Mouse (Mus musculus): Measurements from ENCODE around the gene Rab10. TPM values are rescaled to one million over a fixed set of nuclear protein-coding genes. Genes with fewer than 3 reads are reported as not detected.
"Not testable (repeated sequence)": the region's sequence is repeated elsewhere in the genome, so short reads cannot be mapped to it uniquely, and the experiment has no call there.

The Rab10 gene
- polyA plus RNA-seq, 1 experiment: not detected

GRCm38 (mm10) chr12:3308541-3309241 is 1.1 kb downstream of the Rab10 start:
- Histone ChIP-seq H3K4me1 (ENCODE audit: control insufficient read depth, insufficient read depth, low read length) (no peaks in the 10 kb centered on the region; the same call in 1 of the 2 replicates), H3K4me3 (ENCODE audit: insufficient read depth, low read depth, low read length) (peak overlapping the region; percentile 75), H3K27ac (ENCODE audit: insufficient read depth, low read depth, low read length) (no peak overlapping the region)
- TF ChIP-seq POLR2A (IDR thresholded peaks at IDR 0.05; ENCODE audit: insufficient read depth, low read depth, low read length): no peak
- no peak for TF ChIP-seq CTCF (IDR thresholded peaks at IDR 0.05; ENCODE audit: insufficient read depth, low read depth, low read length)
- WGBS: 1% methylated on average over 19 of the region's 19 CpGs

GRCm38 (mm10) chr12:3307587-3307986 is 2.2 kb downstream of the Rab10 start:
- no peak overlapping the region for H3K27ac ChIP-seq (ENCODE audit: insufficient read depth, low read depth, low read length)
- no peak overlapping the region; the same call in 1 of the 2 replicates for H3K4me3 ChIP-seq (ENCODE audit: insufficient read depth, low read depth, low read length)
- 20% methylated on average over 6 of the region's 6 CpGs for WGBS
- H3K4me1 ChIP-seq (ENCODE audit: control insufficient read depth, insufficient read depth, low read length): no peaks in the 10 kb centered on the region; the same call in 1 of the 2 replicates
- TF ChIP-seq CTCF (IDR thresholded peaks at IDR 0.05; ENCODE audit: insufficient read depth, low read depth, low read length) (no peak), POLR2A (IDR thresholded peaks at IDR 0.05; ENCODE audit: insufficient read depth, low read depth, low read length) (no peak)

GRCm38 (mm10) chr12:3305238-3305637 is 4.5 kb downstream of the Rab10 start:
- 48% methylated on average over 2 of the region's 2 CpGs for WGBS
- H3K27ac ChIP-seq (ENCODE audit: insufficient read depth, low read depth, low read length): no peak overlapping the region
- H3K4me1 ChIP-seq (ENCODE audit: control insufficient read depth, insufficient read depth, low read length): no peaks in the 10 kb centered on the region
- H3K4me3 ChIP-seq (ENCODE audit: insufficient read depth, low read depth, low read length): no peak overlapping the region
- TF ChIP-seq CTCF (IDR thresholded peaks at IDR 0.05; ENCODE audit: insufficient read depth, low read depth, low read length) (no peak), POLR2A (IDR thresholded peaks at IDR 0.05; ENCODE audit: insufficient read depth, low read depth, low read length) (no peak)

DNA sequence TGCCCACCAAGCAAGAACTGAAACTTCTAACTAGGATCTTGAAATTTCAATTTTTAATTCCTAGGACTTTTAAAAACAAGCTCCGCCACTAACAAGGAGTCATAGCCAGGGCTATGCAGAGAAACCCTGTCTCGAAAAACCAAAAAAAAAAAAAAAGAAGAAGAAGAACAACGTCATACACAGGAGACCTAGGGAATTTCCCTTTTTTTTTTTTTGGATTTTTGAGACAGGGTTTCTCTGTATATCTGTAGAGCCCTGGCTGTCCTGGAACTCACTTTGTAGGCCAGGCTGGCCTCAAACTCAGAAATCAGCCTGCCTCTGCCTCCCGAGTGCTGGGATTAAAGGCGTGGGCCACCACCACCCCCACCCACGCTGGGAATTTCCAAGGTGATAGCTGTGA is 12.1 kb downstream of the Rab10 start:
- H3K4me1 ChIP-seq (ENCODE audit: control insufficient read depth, insufficient read depth, low read length); H3K27ac ChIP-seq (ENCODE audit: insufficient read depth, low read depth, low read length); H3K4me3 ChIP-seq (ENCODE audit: insufficient read depth, low read depth, low read length): not testable (repeated sequence)
- WGBS: 90% methylated on average over 6 of the region's 6 CpGs

GRCm38 (mm10) chr12:3296056-3296455 is 13.7 kb downstream of the Rab10 start:
- Histone ChIP-seq H3K27ac (ENCODE audit: insufficient read depth, low read depth, low read length) (no peak overlapping the region), H3K4me3 (ENCODE audit: insufficient read depth, low read depth, low read length) (no peak overlapping the region), H3K4me1 (ENCODE audit: control insufficient read depth, insufficient read depth, low read length) (no peaks in the 10 kb centered on the region)
- WGBS: 90% methylated on average over 2 of the region's 2 CpGs
- TF ChIP-seq POLR2A (IDR thresholded peaks at IDR 0.05; ENCODE audit: insufficient read depth, low read depth, low read length): no peak
- no peak for TF ChIP-seq CTCF (IDR thresholded peaks at IDR 0.05; ENCODE audit: insufficient read depth, low read depth, low read length)

GRCm38 (mm10) chr12:3291849-3292248 is 17.9 kb downstream of the Rab10 start:
- Histone ChIP-seq H3K4me1 (ENCODE audit: control insufficient read depth, insufficient read depth, low read length) (no peaks in the 10 kb centered on the region), H3K27ac (ENCODE audit: insufficient read depth, low read depth, low read length) (no peak overlapping the region), H3K4me3 (ENCODE audit: insufficient read depth, low read depth, low read length) (no peak overlapping the region)
- WGBS: 97% methylated on average over 1 of the region's 1 CpGs
- TF ChIP-seq POLR2A (IDR thresholded peaks at IDR 0.05; ENCODE audit: insufficient read depth, low read depth, low read length): no peak
- TF ChIP-seq CTCF (IDR thresholded peaks at IDR 0.05; ENCODE audit: insufficient read depth, low read depth, low read length): no peak

- WGBS: 97% methylated on average over 4 of the region's 4 CpGs
- TF ChIP-seq POLR2A (IDR thresholded peaks at IDR 0.05; ENCODE audit: insufficient read depth, low read depth, low read length) (no peak), CTCF (IDR thresholded peaks at IDR 0.05; ENCODE audit: insufficient read depth, low read depth, low read length) (no peak)
- no peak overlapping the region for H3K4me3 ChIP-seq (ENCODE audit: insufficient read depth, low read depth, low read length)
- H3K27ac ChIP-seq (ENCODE audit: insufficient read depth, low read depth, low read length): no peak overlapping the region
- no peaks in the 10 kb centered on the region for H3K4me1 ChIP-seq (ENCODE audit: control insufficient read depth, insufficient read depth, low read length)
Observed at GRCm38 (mm10) chr12:3291038-3291437, 18.7 kb downstream of the Rab10 start.

- TF ChIP-seq POLR2A (IDR thresholded peaks at IDR 0.05; ENCODE audit: insufficient read depth, low read depth, low read length) (no peak), CTCF (IDR thresholded peaks at IDR 0.05; ENCODE audit: insufficient read depth, low read depth, low read length) (no peak)
- Histone ChIP-seq H3K4me3 (ENCODE audit: insufficient read depth, low read depth, low read length) (no peak overlapping the region), H3K27ac (ENCODE audit: insufficient read depth, low read depth, low read length) (no peak overlapping the region), H3K4me1 (ENCODE audit: control insufficient read depth, insufficient read depth, low read length) (no peaks in the 10 kb centered on the region)
- 94% methylated on average over 1 of the region's 1 CpGs for WGBS
Observed at GRCm38 (mm10) chr12:3288440-3288839, 21.3 kb downstream of the Rab10 start.

GRCm38 (mm10) chr12:3285919-3286318 is 23.9 kb downstream of the Rab10 start:
- 81% methylated on average over 1 of the region's 1 CpGs for WGBS
- TF ChIP-seq POLR2A (IDR thresholded peaks at IDR 0.05; ENCODE audit: insufficient read depth, low read depth, low read length): no peak
- TF ChIP-seq CTCF (IDR thresholded peaks at IDR 0.05; ENCODE audit: insufficient read depth, low read depth, low read length): no peak
- no peaks in the 10 kb centered on the region for H3K4me1 ChIP-seq (ENCODE audit: control insufficient read depth, insufficient read depth, low read length)
- H3K27ac ChIP-seq (ENCODE audit: insufficient read depth, low read depth, low read length): no peak overlapping the region
- no peak overlapping the region for H3K4me3 ChIP-seq (ENCODE audit: insufficient read depth, low read depth, low read length)

DNA sequence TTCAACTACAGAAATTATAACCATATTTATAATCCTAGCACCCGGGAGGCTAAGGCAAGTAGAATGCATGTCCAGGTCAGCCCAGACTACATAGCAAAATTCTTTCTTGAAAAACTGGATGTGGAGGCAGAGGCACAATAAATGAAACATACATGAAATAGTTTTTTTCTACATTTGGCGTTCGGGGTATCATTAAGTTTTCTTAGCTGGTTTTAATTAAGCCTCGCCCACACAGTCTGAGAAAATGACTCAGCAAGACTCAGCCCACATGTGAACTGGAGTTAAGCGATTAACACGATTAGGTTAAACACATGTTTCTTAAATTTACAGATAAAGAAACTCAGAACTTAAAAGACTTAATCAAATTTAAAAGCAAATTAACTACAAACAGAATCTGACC is 24.4 kb downstream of the Rab10 start:
- H3K4me1 ChIP-seq (ENCODE audit: control insufficient read depth, insufficient read depth, low read length): no peaks in the 10 kb centered on the region
- no peak overlapping the region for H3K27ac ChIP-seq (ENCODE audit: insufficient read depth, low read depth, low read length)
- 24% methylated on average over 6 of the region's 6 CpGs for WGBS

More for the DNA sequence above, 24.4 kb downstream of the Rab10 start:
- TF ChIP-seq POLR2A (IDR thresholded peaks at IDR 0.05; ENCODE audit: insufficient read depth, low read depth, low read length): no peak
- no peak for TF ChIP-seq CTCF (IDR thresholded peaks at IDR 0.05; ENCODE audit: insufficient read depth, low read depth, low read length)
- H3K4me3 ChIP-seq (ENCODE audit: insufficient read depth, low read depth, low read length): no peak overlapping the region

Data from olfactory bulb, adult 2 months (tissue).